In genomic region chr12:53860176-53860575, GRCm38 (mm10) we compare ENCODE assay signal across 24 mouse cellular contexts.
"Had no signal": no experiment of that assay in that cellular context is flagged by ENCODE, and none has a peak within 500 bp of the region (broad histone marks: within the 10 kb centered on the region; RNA-seq: fewer than 3 reads in every experiment).

No protein-coding gene starts in this region.

- DNase-seq: gastrocnemius, adult 2 months; gastrocnemius, postnatal 10 days; gastrocnemius, postnatal 25 days; heart, adult 18-20 months; heart, postnatal 14 days; heart, postnatal 36 days; kidney, adult 11 months; kidney, adult 8-10 months; kidney, postnatal 14 days; kidney, postnatal 36 days; layer of hippocampus, adult 9-11 months; layer of hippocampus, postnatal 36 days; left cerebral cortex, postnatal 4 days had no signal

- ATAC-seq: hindbrain, postnatal 0 days; intestine, embryonic 16.5 days; liver, embryonic 12.5 days had no signal

- H3K9me3 ChIP-seq: heart, embryonic 13.5 days; heart, embryonic 15.5 days; hindbrain, embryonic 13.5 days; hindbrain, embryonic 15.5 days; limb, embryonic 13.5 days; limb, embryonic 15.5 days; liver, embryonic 12.5 days had no signal

- H3K4me2 ChIP-seq: heart, embryonic 11.5 days; heart, embryonic 13.5 days; heart, embryonic 15.5 days; hindbrain, embryonic 13.5 days; hindbrain, embryonic 15.5 days; limb, embryonic 13.5 days; limb, embryonic 15.5 days; liver, embryonic 12.5 days had no signal

- H3K36me3 ChIP-seq: heart, embryonic 13.5 days; heart, embryonic 15.5 days; hindbrain, embryonic 13.5 days; hindbrain, embryonic 15.5 days; limb, embryonic 13.5 days; limb, embryonic 15.5 days; liver, embryonic 12.5 days had no signal

- H3K27ac ChIP-seq: gastrocnemius, adult 2 months; heart, embryonic 13.5 days; heart, embryonic 15.5 days; hindbrain, embryonic 13.5 days; hindbrain, embryonic 15.5 days; hindbrain, postnatal 0 days; limb, embryonic 13.5 days; limb, embryonic 15.5 days; liver, embryonic 12.5 days; liver, embryonic 14.5 days had no signal

- H3K27me3 ChIP-seq: heart, embryonic 13.5 days; heart, embryonic 15.5 days; hindbrain, embryonic 15.5 days; limb, embryonic 15.5 days had no signal

- H3K4me3 ChIP-seq: gastrocnemius, adult 2 months; heart, embryonic 13.5 days; heart, embryonic 15.5 days; hindbrain, embryonic 13.5 days; hindbrain, embryonic 15.5 days; limb, embryonic 13.5 days; limb, embryonic 15.5 days; liver, embryonic 12.5 days had no signal

- H3K4me1 ChIP-seq: heart, embryonic 15.5 days; limb, embryonic 15.5 days; liver, embryonic 12.5 days had no signal

- H3K9ac ChIP-seq: heart, embryonic 13.5 days; heart, embryonic 15.5 days; hindbrain, embryonic 13.5 days; hindbrain, embryonic 15.5 days; limb, embryonic 13.5 days; limb, embryonic 15.5 days; liver, embryonic 12.5 days; liver, embryonic 14.5 days had no signal
